Comparison of ENCODE assay signal across 21 mouse cellular contexts in the genomic region with DNA sequence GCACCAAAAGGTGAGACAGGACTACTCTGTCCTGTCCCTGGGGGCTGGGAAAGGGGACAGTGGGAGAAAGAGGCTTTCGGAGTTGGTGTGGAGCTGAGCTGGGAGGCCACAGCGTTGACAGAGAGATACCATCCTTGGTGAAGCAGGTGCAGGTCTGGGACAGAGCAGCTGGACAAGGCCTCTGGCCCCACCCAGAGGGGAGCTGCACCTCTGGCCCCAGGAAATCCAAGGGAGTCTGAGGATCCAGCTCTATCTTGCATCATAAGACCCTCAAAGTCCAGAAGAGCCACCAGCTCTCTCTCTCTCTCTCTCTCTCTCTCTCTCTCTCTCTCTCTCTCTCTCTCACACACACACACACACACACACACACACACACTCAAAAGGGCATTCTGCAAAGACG. TPM values are rescaled to one million over a fixed set of nuclear protein-coding genes. Genes with fewer than 3 reads are reported as not detected.
"Had no signal": no experiment of that assay in that cellular context is flagged by ENCODE, and none has a peak within 500 bp of the region (broad histone marks: within the 10 kb centered on the region; RNA-seq: fewer than 3 reads in every experiment).

No protein-coding gene starts in this region.

- H3K36me3 ChIP-seq: lung, embryonic 15.5 days; midbrain, embryonic 13.5 days; midbrain, embryonic 15.5 days; neural tube, embryonic 13.5 days; neural tube, embryonic 15.5 days; stomach, embryonic 15.5 days had no signal

- H3K9ac ChIP-seq: lung, embryonic 15.5 days; midbrain, embryonic 13.5 days; midbrain, embryonic 15.5 days; neural tube, embryonic 13.5 days; neural tube, embryonic 15.5 days; stomach, embryonic 15.5 days had no signal

- H3K9me3 ChIP-seq: lung, embryonic 15.5 days; megakaryocyte, embryonic 14.5 days; midbrain, embryonic 13.5 days; midbrain, embryonic 15.5 days; neural tube, embryonic 13.5 days; neural tube, embryonic 15.5 days; stomach, embryonic 15.5 days had no signal

- H3K4me2 ChIP-seq: midbrain, embryonic 15.5 days; stomach, embryonic 15.5 days had no signal

- H3K27ac ChIP-seq: macrophage; midbrain, embryonic 13.5 days; midbrain, embryonic 15.5 days; neural tube, embryonic 13.5 days; neural tube, embryonic 15.5 days had no signal

- ATAC-seq: midbrain, embryonic 15.5 days had no signal

- H3K4me3 ChIP-seq: lung, embryonic 15.5 days; megakaryocyte, embryonic 14.5 days; midbrain, embryonic 13.5 days; midbrain, embryonic 15.5 days; neural tube, embryonic 13.5 days; neural tube, embryonic 15.5 days; stomach, embryonic 15.5 days had no signal

- DNase-seq: lung, adult 2 months; lung, postnatal 14 days; lung, postnatal 36 days; retina, postnatal 1 day; right cerebral cortex, adult 18-20 months; right cerebral cortex, postnatal 25 days; right cerebral cortex, postnatal 4 days; spleen, adult 18-20 months; thymus, adult 2 months; thymus, postnatal 25 days; thymus, postnatal 4 days had no signal

- H3K27me3 ChIP-seq: stomach, embryonic 15.5 days had no signal

RNA-seq across cellular contexts. Expression of a gene that starts 40.2 kb away (rescaled TPM):
- total RNA-seq: megakaryocyte progenitor cell, adult 5-6 weeks; monocyte, adult 5-6 weeks had no signal
